ENCODE assay signal across 24 mouse cellular contexts in genomic region chr8:101767588-101767987, GRCm38 (mm10).
A peak's percentile ranks its signal among the peaks of the same experiment; 100 is the strongest.
DNase-seq lines count a peak whose midpoint lies in the region; ATAC-seq and TF ChIP-seq lines count a peak whose summit lies in the region.
"Had no signal": no experiment of that assay in that cellular context is flagged by ENCODE, and none has a peak within 500 bp of the region (broad histone marks: within the 10 kb centered on the region; RNA-seq: fewer than 3 reads in every experiment).

No protein-coding gene starts in this region.

- DNase-seq in frontal cortex, postnatal 14 days (ENCODE audit: low spot score in 2 of 2) = no peak
- no peak for DNase-seq in left cerebral cortex, adult 2 months (ENCODE audit: extremely low spot score in 1 of 2, low spot score in 2 of 2)
- no peak for DNase-seq in left cerebral cortex, postnatal 10 days (ENCODE audit: extremely low spot score in 1 of 2, low spot score in 2 of 2)
- DNase-seq in brain, adult 2 months (ENCODE audit: low read depth, low spot score) = peak; percentile 69
- no peak for DNase-seq in cerebellum, adult 18-20 months
- DNase-seq: adrenal gland, postnatal 10 days; adrenal gland, postnatal 36 days; B cell, adult 2 months; cerebellum, adult 11-12 months; cerebellum, adult 9-10 months; cerebellum, postnatal 14 days; gastrocnemius, adult 2 months; gastrocnemius, postnatal 14 days; heart, adult 11 months; heart, postnatal 36 days had no signal

- TF ChIP-seq CTCF in left cerebral cortex, adult 2 months (IDR thresholded peaks at IDR 0.05) = no peak; the same call in 1 of the 2 replicates
- TF ChIP-seq CTCF in embryonic fibroblast, embryonic 13.5 days (IDR thresholded peaks at IDR 0.05; ENCODE audit: borderline replicate concordance, insufficient read depth, low read length) = no peak

- intact Hi-C loops in left cerebral cortex, adult 2 months (cut with DNase I) = loop anchor here (10.0 kb wide), 1 partner anchor 823 kb away; no protein-coding TSS in a partner anchor
- intact Hi-C loops in left cerebral cortex, postnatal 10 days (cut with DNase I) = no loop called here

- H3K4me1 ChIP-seq in embryonic fibroblast, embryonic 13.5 days (ENCODE audit: control insufficient read depth, insufficient read depth, low read length) = peaks cover 3% of the 10 kb centered on the region; the same call in 1 of the 2 replicates
- H3K4me1 ChIP-seq: embryonic facial prominence, embryonic 12.5 days; forebrain, embryonic 10.5 days; forebrain, embryonic 13.5 days had no signal

- no peak overlapping the region for H3K4me3 ChIP-seq in left cerebral cortex, adult 2 months
- H3K4me3 ChIP-seq in embryonic fibroblast, embryonic 13.5 days (ENCODE audit: insufficient read depth, low read length) = no peak overlapping the region
- H3K4me3 ChIP-seq: embryonic facial prominence, embryonic 12.5 days; forebrain, embryonic 10.5 days; forebrain, embryonic 13.5 days; gastrocnemius, adult 2 months had no signal

- peak overlapping the region; percentile 30; the same call in 1 of the 2 replicates for H3K27ac ChIP-seq in left cerebral cortex, adult 2 months
- 0 out of 2 replicates have a peak overlapping the region, but pooled peaks have one; percentile 14 for H3K27ac ChIP-seq in embryonic fibroblast, embryonic 13.5 days (ENCODE audit: insufficient read depth, low read length)
- H3K27ac ChIP-seq: embryonic facial prominence, embryonic 12.5 days; forebrain, embryonic 10.5 days; forebrain, embryonic 13.5 days; gastrocnemius, adult 2 months; hindbrain, embryonic 14.5 days had no signal

- peak; percentile 81 for ATAC-seq in frontal cortex, adult (ENCODE audit: low TSS enrichment)
- ATAC-seq: forebrain, embryonic 13.5 days; forebrain, embryonic 16.5 days; intestine, postnatal 0 days; Patski had no signal

- TF ChIP-seq POLR2A in embryonic fibroblast, embryonic 13.5 days (IDR thresholded peaks at IDR 0.05; ENCODE audit: low read depth, low read length) = no peak
